Mouse (Mus musculus) spleen, adult 18-20 months (tissue): ENCODE data around the gene Gm7145.
"Not testable (repeated sequence)": the region's sequence is repeated elsewhere in the genome, so short reads cannot be mapped to it uniquely, and the experiment has no call there.

Experiments
- DNase-seq, 2 experiments: peaks; one replicate each; pipeline ENCODE4 v3.0.0; 2022; ENCODE audit warnings: mixed read lengths in 2 of 2

Gene Gm7145

GRCm38 (mm10) chr1:117965639-117966038, at the start of gene Gm7145:
Gene Gm7145 (plus strand): TSS chr1:117965939.
- no peak for DNase-seq

- not testable (repeated sequence) for DNase-seq
Measured at GRCm38 (mm10) chr1:117927715-117928114, 38.0 kb upstream of the Gm7145 start, which contains the start of gene Gm28168. Gene Gm28168 (plus strand): TSS chr1:117928015.

- DNase-seq: not testable (repeated sequence)
Measured at GRCm38 (mm10) chr1:118003876-118004275, 38.1 kb downstream of the Gm7145 start.

- not testable (repeated sequence) for DNase-seq
Measured at GRCm38 (mm10) chr1:118012736-118013135, 47.0 kb downstream of the Gm7145 start.
